ENCODE assay signal across 21 mouse cellular contexts in genomic region chr3:121387471-121388009, GRCm38 (mm10). TPM values are rescaled to one million over a fixed set of nuclear protein-coding genes. Genes with fewer than 3 reads are reported as not detected.
DNase-seq lines count a peak whose midpoint lies in the region; ATAC-seq and TF ChIP-seq lines count a peak whose summit lies in the region.
"Had no signal": no experiment of that assay in that cellular context is flagged by ENCODE, and none has a peak within 500 bp of the region (broad histone marks: within the 10 kb centered on the region; RNA-seq: fewer than 3 reads in every experiment).

No protein-coding gene starts in this region.

- WGBS in liver, embryonic 11.5 days = 72% methylated on average over 3 of the region's 3 CpGs
- 73% methylated on average over 3 of the region's 3 CpGs for WGBS in kidney, adult 2 months

- DNase-seq in lung, postnatal 36 days = peak; percentile 12
- no peak for DNase-seq in lung, postnatal 10 days
- peak; percentile 51 to 59 for DNase-seq in B cell, adult 2 months
- DNase-seq in R1 (ENCODE audit: low read depth, low spot score) = peak; percentile 94
- DNase-seq in liver, embryonic 11.5 days (ENCODE audit: low spot score) = no peak
- no peak for DNase-seq in kidney, adult 2 months
- DNase-seq: adrenal gland, adult 2 months; adrenal gland, postnatal 25 days; cerebellum, adult 2 months; cerebellum, postnatal 10 days; gastrocnemius, postnatal 10 days; heart, adult 2 months had no signal

- H3K27ac ChIP-seq in liver, embryonic 11.5 days (ENCODE audit: low read depth, low read length) = no peak overlapping the region
- no peak overlapping the region for H3K27ac ChIP-seq in kidney, adult 2 months (ENCODE audit: insufficient read depth, low read depth, low read length)
- H3K27ac ChIP-seq: embryonic facial prominence, embryonic 12.5 days; forebrain, embryonic 15.5 days; heart, adult 2 months; heart, embryonic 15.5 days; hindbrain, embryonic 10.5 days; hindbrain, embryonic 14.5 days had no signal

- no peak overlapping the region for H3K4me3 ChIP-seq in liver, embryonic 11.5 days (ENCODE audit: low read depth, low read length)
- H3K4me3 ChIP-seq in kidney, adult 2 months (ENCODE audit: insufficient read depth, low read depth, low read length) = no peak overlapping the region
- H3K4me3 ChIP-seq: embryonic facial prominence, embryonic 12.5 days; forebrain, embryonic 15.5 days; heart, adult 2 months; heart, embryonic 15.5 days; hindbrain, embryonic 10.5 days had no signal

- 0 out of 2 replicates have a peak, but pooled peaks have one; percentile 17 for ATAC-seq in megakaryocyte progenitor cell, adult 5-6 weeks (replicated peaks; ENCODE audit: poor library complexity)
- ATAC-seq in liver, embryonic 11.5 days (replicated peaks; ENCODE audit: low FRiP score) = no peak
- no peak for ATAC-seq in frontal cortex, adult (ENCODE audit: low TSS enrichment)
- ATAC-seq: forebrain, embryonic 15.5 days had no signal

- no peaks in the 10 kb centered on the region for H3K9me3 ChIP-seq in liver, embryonic 11.5 days (ENCODE audit: control insufficient read depth, low read length)
- H3K9me3 ChIP-seq: embryonic facial prominence, embryonic 12.5 days; forebrain, embryonic 15.5 days; G1E; heart, embryonic 15.5 days; hindbrain, embryonic 10.5 days had no signal

- no peak overlapping the region for H3K4me2 ChIP-seq in liver, embryonic 11.5 days
- H3K4me2 ChIP-seq: embryonic facial prominence, embryonic 12.5 days; forebrain, embryonic 15.5 days; heart, embryonic 11.5 days; heart, embryonic 15.5 days; hindbrain, embryonic 14.5 days had no signal

- TF ChIP-seq POLR2A in kidney, adult 2 months (IDR thresholded peaks at IDR 0.05; ENCODE audit: low read depth, low read length) = no peak

- no peaks in the 10 kb centered on the region for H3K36me3 ChIP-seq in liver, embryonic 11.5 days (ENCODE audit: control insufficient read depth, insufficient read depth, low read length)
- H3K36me3 ChIP-seq in kidney, adult 2 months (ENCODE audit: control insufficient read depth, insufficient read depth, low read length) = no peaks in the 10 kb centered on the region
- H3K36me3 ChIP-seq: embryonic facial prominence, embryonic 12.5 days; forebrain, embryonic 15.5 days; G1E; heart, embryonic 15.5 days; hindbrain, embryonic 10.5 days had no signal

- TF ChIP-seq CTCF in kidney, adult 2 months (conservative IDR thresholded peaks at IDR 0.05; ENCODE audit: insufficient read depth, insufficient read length, low read depth, low read length) = no peak

- H3K9ac ChIP-seq in liver, embryonic 11.5 days (ENCODE audit: low read depth, low read length) = no peak overlapping the region
- H3K9ac ChIP-seq: embryonic facial prominence, embryonic 12.5 days; forebrain, embryonic 15.5 days; heart, embryonic 15.5 days; hindbrain, embryonic 14.5 days had no signal

- H3K27me3 ChIP-seq in liver, embryonic 11.5 days (replicated peaks; ENCODE audit: control insufficient read depth, insufficient read depth, low read length) = no peaks in the 10 kb centered on the region
- no peaks in the 10 kb centered on the region for H3K27me3 ChIP-seq in kidney, adult 2 months (replicated peaks; ENCODE audit: control insufficient read depth, insufficient read depth, low read length)
- H3K27me3 ChIP-seq: embryonic facial prominence, embryonic 12.5 days; forebrain, embryonic 15.5 days; heart, embryonic 15.5 days had no signal

- peaks cover 9% of the 10 kb centered on the region for H3K4me1 ChIP-seq in liver, embryonic 11.5 days (replicated peaks; ENCODE audit: control insufficient read depth, insufficient read depth, low read length)
- no peaks in the 10 kb centered on the region for H3K4me1 ChIP-seq in kidney, adult 2 months (ENCODE audit: control insufficient read depth, insufficient read depth, low read length)

RNA-seq across cellular contexts. Expression of gene Cnn3, which starts 38.8 kb away (rescaled TPM):
- total RNA-seq in megakaryocyte progenitor cell, adult 5-6 weeks (2015) = 38.8 and 43.0 TPM in 2 replicates
- total RNA-seq in megakaryocyte progenitor cell, adult 5-6 weeks (2017) = 21.2 and 28.5 TPM in 2 replicates
- 294 and 295 TPM in 2 replicates for polyA plus RNA-seq in liver, embryonic 11.5 days (2014; fragmentation: Nextera tagmentation; extraction: Ambion mirVana)
- polyA plus RNA-seq in kidney, adult 2 months (2012; rRNA removed) = 253 and 268 TPM in 2 replicates
- polyA plus RNA-seq: G1E had no signal

Comparison
In these comparisons a context has a peak if more than half of its experiments do, and no peak if none do; other contexts are left out.
1. DNase-seq: peak in lung, postnatal 36 days (single experiment), B cell, adult 2 months (2 of 2) and R1 (single experiment); none in lung, postnatal 10 days (single experiment), liver, embryonic 11.5 days (single experiment) and kidney, adult 2 months (single experiment).